Mouse (Mus musculus) liver, embryonic 16.5 days (tissue): ENCODE measurements around the gene Ncf2. TPM values are rescaled to one million over a fixed set of nuclear protein-coding genes. Genes with fewer than 3 reads are reported as not detected.

ENCODE experiments used
- ATAC-seq: fragments of 200-750 bp; cut with Nextera tagmentation; 2 replicates; pipeline ENCODE4 v1.8.0; 2017; ENCODE audit warnings: low read depth, mild to moderate bottlenecking, moderate number of reproducible peaks, moderate library complexity
- H3K27ac ChIP-seq: fragments of 300-500 bp; sonication (generic); 2 replicates; pipeline ENCODE4 v1.5.1; 2014; ENCODE audit warnings: mild to moderate bottlenecking, low read length
- H3K27me3 ChIP-seq: fragments of 300-500 bp; sonication (generic); 2 replicates; pipeline ENCODE4 v1.6.1; 2014; ENCODE audit warnings: low read depth, low read length, mixed read lengths; ENCODE audit not compliant: control insufficient read depth, insufficient read depth
- H3K36me3 ChIP-seq: fragments of 300-500 bp; sonication (generic); 2 replicates; pipeline ENCODE4 v1.6.1; 2014; ENCODE audit warnings: mild to moderate bottlenecking; ENCODE audit not compliant: control insufficient read depth, insufficient read depth
- H3K4me1 ChIP-seq: fragments of 300-500 bp; sonication (generic); 2 replicates; pipeline ENCODE4 v1.6.1; 2014; ENCODE audit warnings: low read depth, low read length, mixed read lengths; ENCODE audit not compliant: control insufficient read depth
- H3K4me2 ChIP-seq: fragments of 300-500 bp; sonication (generic); 2 replicates; pipeline ENCODE4 v1.6.1; 2014; ENCODE audit warnings: low read depth, low read length, mixed read lengths
- H3K4me3 ChIP-seq: fragments of 300-500 bp; sonication (generic); 2 replicates; pipeline ENCODE4 v1.5.1; 2014; ENCODE audit warnings: low read depth, mild to moderate bottlenecking, low read length
- H3K9ac ChIP-seq: fragments of 300-500 bp; sonication (generic); 2 replicates; pipeline ENCODE4 v1.6.1; 2014; ENCODE audit warnings: low read depth, low read length
- H3K9me3 ChIP-seq: fragments of 300-500 bp; sonication (generic); replicated peaks from 2 replicates; pipeline ENCODE4 v1.6.1; 2016; ENCODE audit warnings: low read length; ENCODE audit not compliant: control insufficient read depth
- WGBS: fragments of 180-500 bp; shearing (Covaris S2); extraction: QIAGEN DNeasy Blood & Tissue Kit; methylation state at CpG from one replicate; pipeline ENCODE4 v1.1.7; 2014; ENCODE audit not compliant: insufficient replicate concordance; 5-methylcytosine and 5-hydroxymethylcytosine counted together
- polyA plus RNA-seq: library from polyadenylated mRNA; unstranded; fragments of >200 nt; fragmentation: Nextera tagmentation; extraction: Ambion mirVana; gene quantifications from 2 replicates; pipeline ENCODE4 v1.2.1, GENCODE M21; 2015

The Ncf2 gene
- polyA plus RNA-seq, 1 experiment from 2014 or later: 13.1 TPM

GRCm38 (mm10) chr1:152793495-152794130, 6.4 kb upstream of the Ncf2 start:
- Histone ChIP-seq H3K9me3 (no peaks in the 10 kb centered on the region), H3K27me3 (no peaks in the 10 kb centered on the region), H3K4me1 (no peaks in the 10 kb centered on the region; the same call in 1 of the 2 replicates), H3K9ac (no peak overlapping the region), H3K4me2 (no peak overlapping the region), H3K27ac (no peak overlapping the region), H3K36me3 (no peaks in the 10 kb centered on the region), H3K4me3 (no peak overlapping the region)
- WGBS: 65% methylated on average over 6 of the region's 6 CpGs
- no peak for ATAC-seq

GRCm38 (mm10) chr1:152795688-152796255, 4.2 kb upstream of the Ncf2 start:
- no peak overlapping the region for H3K4me3 ChIP-seq

GRCm38 (mm10) chr1:152796683-152797263, 3.2 kb upstream of the Ncf2 start:
- 0 out of 2 replicates have a peak, but pooled peaks have one; percentile 10 for ATAC-seq
- Histone ChIP-seq H3K9me3 (no peaks in the 10 kb centered on the region), H3K36me3 (no peaks in the 10 kb centered on the region), H3K4me1 (no peaks in the 10 kb centered on the region; the same call in 1 of the 2 replicates), H3K4me2 (no peak overlapping the region), H3K9ac (no peak overlapping the region), H3K27ac (no peak overlapping the region), H3K4me3 (no peak overlapping the region), H3K27me3 (no peaks in the 10 kb centered on the region)
- WGBS: 60% methylated on average over 8 of the region's 8 CpGs

More at GRCm38 (mm10) chr1:152795688-152796255, 4.2 kb upstream of the Ncf2 start:
- no peak for ATAC-seq
- Histone ChIP-seq H3K27me3 (no peaks in the 10 kb centered on the region), H3K9ac (no peak overlapping the region), H3K4me1 (no peaks in the 10 kb centered on the region; the same call in 1 of the 2 replicates), H3K27ac (no peak overlapping the region), H3K4me2 (no peak overlapping the region), H3K9me3 (no peaks in the 10 kb centered on the region), H3K36me3 (no peaks in the 10 kb centered on the region)
- 37% methylated on average over 8 of the region's 8 CpGs for WGBS

GRCm38 (mm10) chr1:152798125-152798524, 1.9 kb upstream of the Ncf2 start:
- Histone ChIP-seq H3K9ac (no peak overlapping the region), H3K9me3 (no peaks in the 10 kb centered on the region), H3K4me1 (no peaks in the 10 kb centered on the region; the same call in 1 of the 2 replicates), H3K27ac (peak overlapping the region; percentile 14; the same call in 1 of the 2 replicates), H3K4me2 (no peak overlapping the region), H3K4me3 (no peak overlapping the region), H3K36me3 (no peaks in the 10 kb centered on the region), H3K27me3 (no peaks in the 10 kb centered on the region)
- ATAC-seq: peak; percentile 49; the same call in 1 of the 2 replicates
- WGBS: 23% methylated on average over 9 of the region's 9 CpGs

GRCm38 (mm10) chr1:152800633-152801176, 711 bp downstream of the Ncf2 start:
- no peaks in the 10 kb centered on the region for H3K27me3 ChIP-seq
- WGBS: 63% methylated on average over 13 of the region's 13 CpGs
- no peak overlapping the region for H3K27ac ChIP-seq
- H3K9me3 ChIP-seq: no peaks in the 10 kb centered on the region
- no peak overlapping the region for H3K4me2 ChIP-seq
- H3K4me3 ChIP-seq: no peak overlapping the region
- no peak overlapping the region for H3K9ac ChIP-seq
- no peaks in the 10 kb centered on the region; the same call in 1 of the 2 replicates for H3K4me1 ChIP-seq
- H3K36me3 ChIP-seq: no peaks in the 10 kb centered on the region
- ATAC-seq: no peak

- Histone ChIP-seq H3K27me3 (no peaks in the 10 kb centered on the region), H3K4me2 (no peak overlapping the region), H3K4me1 (no peaks in the 10 kb centered on the region), H3K9me3 (no peaks in the 10 kb centered on the region), H3K36me3 (no peaks in the 10 kb centered on the region), H3K4me3 (no peak overlapping the region), H3K9ac (no peak overlapping the region), H3K27ac (no peak overlapping the region)
- 51% methylated on average over 6 of the region's 6 CpGs for WGBS
- no peak for ATAC-seq
Measured at GRCm38 (mm10) chr1:152804907-152805306, 4.9 kb downstream of the Ncf2 start.

- peak; percentile 59 for ATAC-seq
- Histone ChIP-seq H3K27me3 (no peaks in the 10 kb centered on the region), H3K4me3 (peak overlapping the region; percentile 36), H3K9ac (no peak overlapping the region; the same call in 1 of the 2 replicates), H3K4me1 (no peaks in the 10 kb centered on the region), H3K4me2 (peak overlapping the region; percentile 21; the same call in 1 of the 2 replicates), H3K9me3 (no peaks in the 10 kb centered on the region), H3K36me3 (no peaks in the 10 kb centered on the region), H3K27ac (peak overlapping the region; percentile 71)
- 18% methylated on average over 18 of the region's 18 CpGs for WGBS
Measured at GRCm38 (mm10) chr1:152807619-152808391, 7.8 kb downstream of the Ncf2 start.

- Histone ChIP-seq H3K9ac (no peak overlapping the region), H3K4me2 (peak overlapping the region; percentile 21; the same call in 1 of the 2 replicates), H3K4me1 (no peaks in the 10 kb centered on the region), H3K27ac (peak overlapping the region; percentile 71), H3K4me3 (peak overlapping the region; percentile 36), H3K27me3 (no peaks in the 10 kb centered on the region), H3K9me3 (no peaks in the 10 kb centered on the region), H3K36me3 (no peaks in the 10 kb centered on the region)
- WGBS: 50% methylated on average over 2 of the region's 2 CpGs
- no peak for ATAC-seq
Measured at GRCm38 (mm10) chr1:152808392-152808680, 8.3 kb downstream of the Ncf2 start.
